Mouse (Mus musculus) forebrain, embryonic 10.5 days (tissue): Measurements from ENCODE around the gene Rspry1. TPM values are rescaled to one million over a fixed set of nuclear protein-coding genes. Genes with fewer than 3 reads are reported as not detected.

Experiments
- DNase-seq: peaks from one replicate; pipeline ENCODE4 v3.0.0-alpha.2; 2017; ENCODE audit warnings: low spot score; ENCODE audit errors: extremely low spot score
- H3K27ac ChIP-seq: fragments of 300-500 bp; sonication (generic); 2 replicates; pipeline ENCODE4 v1.5.1; 2016; ENCODE audit warnings: mild to moderate bottlenecking
- H3K27me3 ChIP-seq: fragments of 300-500 bp; sonication (generic); 2 replicates; pipeline ENCODE4 v1.6.1; 2016; ENCODE audit warnings: mild to moderate bottlenecking; ENCODE audit not compliant: poor library complexity, severe bottlenecking
- H3K36me3 ChIP-seq: fragments of 300-500 bp; sonication (generic); replicated peaks from 2 replicates; pipeline ENCODE4 v1.6.1; 2016; ENCODE audit warnings: mild to moderate bottlenecking, moderate library complexity
- H3K4me1 ChIP-seq: fragments of 300-500 bp; sonication (generic); 2 replicates; pipeline ENCODE4 v1.6.1; 2016
- H3K4me3 ChIP-seq: fragments of 300-500 bp; sonication (generic); 2 replicates; pipeline ENCODE4 v1.5.1; 2016; ENCODE audit warnings: mild to moderate bottlenecking, moderate library complexity
- H3K9me3 ChIP-seq: fragments of 300-500 bp; sonication (generic); 2 replicates; pipeline ENCODE4 v1.6.1; 2016; ENCODE audit warnings: mild to moderate bottlenecking, moderate library complexity
- WGBS: fragments of 180-500 bp; shearing (Covaris S2); methylation state at CpG from one replicate; pipeline ENCODE4 v1.1.7; 2016; 5-methylcytosine and 5-hydroxymethylcytosine counted together
- polyA plus RNA-seq: library from polyadenylated mRNA; unstranded; fragments of >200 nt; fragmentation: Nextera tagmentation; extraction: Ambion mirVana; gene quantifications from 2 replicates; pipeline ENCODE4 v1.2.1, GENCODE M21; 2016

Rspry1 gene
- 48.3 and 48.9 TPM in 2 replicates for polyA plus RNA-seq

- WGBS, result under 1% methylated on average over 55 of the region's 55 CpGs
- Histone ChIP-seq H3K9me3 (no peaks in the 10 kb centered on the region), H3K27ac (peak within 1 kb of the TSS; percentile 93), H3K27me3 (no peaks in the 10 kb centered on the region), H3K4me3 (peak within 1 kb of the TSS; percentile 69), H3K36me3 (peaks cover under 1% of the 10 kb centered on the region; the same call in 1 of the 2 replicates), H3K4me1 (peaks cover 31% of the 10 kb centered on the region)
- DNase-seq, result peak; percentile 100
Measured at GRCm38 (mm10) chr8:94601607-94602385, at the start of gene Rspry1, which contains the start of gene Fam192a. Gene Rspry1, plus strand, starts transcription at chr8:94601937. Gene Fam192a, minus strand, starts transcription at chr8:94601997.

GRCm38 (mm10) chr8:94552696-94553095 is 49.0 kb upstream of the Rspry1 start:
- no peak for DNase-seq
- Histone ChIP-seq H3K36me3 (0 out of 2 replicates have a peak, but pooled peaks cover 2% of the 10 kb centered on the region), H3K27ac (peak overlapping the region; percentile 90), H3K4me1 (peaks cover 57% of the 10 kb centered on the region), H3K27me3 (no peaks in the 10 kb centered on the region), H3K9me3 (no peaks in the 10 kb centered on the region), H3K4me3 (no peak overlapping the region)
- 85% methylated on average over 2 of the region's 2 CpGs for WGBS

- Histone ChIP-seq H3K4me1 (peaks cover 39% of the 10 kb centered on the region), H3K9me3 (no peaks in the 10 kb centered on the region), H3K27me3 (no peaks in the 10 kb centered on the region), H3K36me3 (0 out of 2 replicates have a peak, but pooled peaks cover 2% of the 10 kb centered on the region), H3K4me3 (no peak overlapping the region), H3K27ac (peak overlapping the region; percentile 37; the same call in 1 of the 2 replicates)
- DNase-seq, result no peak
- WGBS, result 85% methylated on average over 3 of the region's 3 CpGs
Measured at GRCm38 (mm10) chr8:94557281-94557680, 44.5 kb upstream of the Rspry1 start.

- Histone ChIP-seq H3K36me3 (peaks cover 5% of the 10 kb centered on the region; the same call in 1 of the 2 replicates), H3K4me3 (no peak overlapping the region), H3K4me1 (peaks cover 38% of the 10 kb centered on the region), H3K27me3 (no peaks in the 10 kb centered on the region), H3K27ac (peak overlapping the region; percentile 60), H3K9me3 (no peaks in the 10 kb centered on the region)
- 69% methylated on average over 5 of the region's 5 CpGs for WGBS
- no peak for DNase-seq
Measured at GRCm38 (mm10) chr8:94561256-94561655, 40.5 kb upstream of the Rspry1 start.

- Histone ChIP-seq H3K9me3 (no peaks in the 10 kb centered on the region), H3K36me3 (peaks cover 8% of the 10 kb centered on the region), H3K27ac (no peak overlapping the region), H3K27me3 (no peaks in the 10 kb centered on the region), H3K4me1 (peaks cover 49% of the 10 kb centered on the region), H3K4me3 (no peak overlapping the region)
- no peak for DNase-seq
Measured at GRCm38 (mm10) chr8:94564421-94564820, 37.3 kb upstream of the Rspry1 start.

GRCm38 (mm10) chr8:94566033-94566432 is 35.7 kb upstream of the Rspry1 start:
- no peak for DNase-seq
- Histone ChIP-seq H3K36me3 (peaks cover 10% of the 10 kb centered on the region), H3K27ac (peak overlapping the region; percentile 81), H3K4me3 (no peak overlapping the region), H3K27me3 (no peaks in the 10 kb centered on the region), H3K9me3 (no peaks in the 10 kb centered on the region), H3K4me1 (peaks cover 56% of the 10 kb centered on the region)
- 80% methylated on average over 6 of the region's 6 CpGs for WGBS

GRCm38 (mm10) chr8:94566446-94567158 is 35.1 kb upstream of the Rspry1 start:
- H3K4me3 ChIP-seq, result peak overlapping the region; percentile 12; the same call in 1 of the 2 replicates
- DNase-seq, result peak; percentile 21
- WGBS, result 61% methylated on average over 15 of the region's 15 CpGs
- peaks cover 12% of the 10 kb centered on the region for H3K36me3 ChIP-seq
- no peaks in the 10 kb centered on the region for H3K27me3 ChIP-seq
- peaks cover 51% of the 10 kb centered on the region for H3K4me1 ChIP-seq
- no peaks in the 10 kb centered on the region for H3K9me3 ChIP-seq
- H3K27ac ChIP-seq, result peak overlapping the region; percentile 81

GRCm38 (mm10) chr8:94567159-94567849 is 34.4 kb upstream of the Rspry1 start:
- H3K4me1 ChIP-seq, result peaks cover 44% of the 10 kb centered on the region
- WGBS, result 52% methylated on average over 8 of the region's 8 CpGs
- H3K4me3 ChIP-seq, result peak overlapping the region; percentile 12; the same call in 1 of the 2 replicates
- H3K9me3 ChIP-seq, result no peaks in the 10 kb centered on the region
- DNase-seq, result peak; percentile 47
- H3K27ac ChIP-seq, result peak overlapping the region; percentile 81
- H3K27me3 ChIP-seq, result no peaks in the 10 kb centered on the region
- H3K36me3 ChIP-seq, result peaks cover 12% of the 10 kb centered on the region

- 90% methylated on average over 8 of the region's 8 CpGs for WGBS
- no peaks in the 10 kb centered on the region for H3K9me3 ChIP-seq
- peaks cover 44% of the 10 kb centered on the region for H3K4me1 ChIP-seq
- H3K4me3 ChIP-seq, result no peak overlapping the region
- H3K27ac ChIP-seq, result peak overlapping the region; percentile 36; the same call in 1 of the 2 replicates
- peaks cover 18% of the 10 kb centered on the region for H3K36me3 ChIP-seq
- no peaks in the 10 kb centered on the region for H3K27me3 ChIP-seq
- no peak for DNase-seq
Measured at GRCm38 (mm10) chr8:94568098-94568497, 33.6 kb upstream of the Rspry1 start.

- WGBS, result 71% methylated on average over 1 of the region's 1 CpGs
- no peaks in the 10 kb centered on the region for H3K9me3 ChIP-seq
Measured at GRCm38 (mm10) chr8:94569419-94569818, 32.3 kb upstream of the Rspry1 start.

GRCm38 (mm10) chr8:94571896-94572295 is 29.8 kb upstream of the Rspry1 start:
- Histone ChIP-seq H3K27ac (no peak overlapping the region), H3K9me3 (no peaks in the 10 kb centered on the region), H3K4me1 (peaks cover 25% of the 10 kb centered on the region), H3K4me3 (no peak overlapping the region), H3K27me3 (no peaks in the 10 kb centered on the region), H3K36me3 (peaks cover 51% of the 10 kb centered on the region)
- no peak for DNase-seq
- 80% methylated on average over 2 of the region's 2 CpGs for WGBS

More at GRCm38 (mm10) chr8:94569419-94569818, 32.3 kb upstream of the Rspry1 start:
- no peaks in the 10 kb centered on the region for H3K27me3 ChIP-seq
- H3K27ac ChIP-seq, result 0 out of 2 replicates have a peak overlapping the region, but pooled peaks have one; percentile 2
- peaks cover 44% of the 10 kb centered on the region for H3K4me1 ChIP-seq
- no peak overlapping the region for H3K4me3 ChIP-seq
- DNase-seq, result no peak
- peaks cover 30% of the 10 kb centered on the region for H3K36me3 ChIP-seq

GRCm38 (mm10) chr8:94574159-94574907 is 27.4 kb upstream of the Rspry1 start:
- H3K4me1 ChIP-seq, result peaks cover 12% of the 10 kb centered on the region; the same call in 1 of the 2 replicates
- no peak for DNase-seq
- WGBS, result 92% methylated on average over 16 of the region's 16 CpGs
- no peak overlapping the region for H3K4me3 ChIP-seq
- H3K36me3 ChIP-seq, result peaks cover 72% of the 10 kb centered on the region
- no peak overlapping the region for H3K27ac ChIP-seq
- no peaks in the 10 kb centered on the region for H3K27me3 ChIP-seq
- no peaks in the 10 kb centered on the region for H3K9me3 ChIP-seq
